In the genomic region with DNA sequence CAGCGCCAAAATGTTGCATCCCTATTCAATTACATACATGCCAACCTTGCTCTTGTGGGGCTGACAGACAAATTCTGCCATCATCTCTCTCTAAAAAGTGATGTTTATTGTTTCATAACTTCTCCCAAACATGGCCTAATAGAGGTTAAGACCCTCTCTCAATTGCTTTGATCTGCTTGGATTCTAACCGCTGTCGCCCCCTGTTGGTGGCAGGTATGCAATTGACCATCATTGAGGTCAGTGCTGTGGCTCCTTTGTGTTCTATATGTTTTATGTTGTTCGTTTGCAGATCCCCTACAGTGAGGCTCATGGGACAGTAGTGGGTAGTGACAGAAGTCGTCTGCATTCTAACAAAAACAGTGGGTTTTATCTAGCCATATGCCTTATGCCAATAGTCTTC, we compare ENCODE assay signal across 20 mouse cellular contexts. TPM values are rescaled to one million over a fixed set of nuclear protein-coding genes. Genes with fewer than 3 reads are reported as not detected.
DNase-seq lines count a peak whose midpoint lies in the region; ATAC-seq and TF ChIP-seq lines count a peak whose summit lies in the region.
"Had no signal": no experiment of that assay in that cellular context is flagged by ENCODE, and none has a peak within 500 bp of the region (broad histone marks: within the 10 kb centered on the region; RNA-seq: fewer than 3 reads in every experiment).

No protein-coding gene starts in this region.

- dilution Hi-C loops in CH12.LX (cut with MboI; ENCODE audit: extremely low pct_ligation_motif_present, extremely low pct_unique_long_range_greater_than_20kb, low sequenced_read_pairs), result no loop called here

- peak; percentile 48 for TF ChIP-seq CTCF in liver, embryonic 14.5 days (IDR thresholded peaks at IDR 0.05; ENCODE audit: low read depth)
- TF ChIP-seq CTCF in CH12.LX (conservative IDR thresholded peaks at IDR 0.05 in 1 of 2, IDR thresholded peaks at IDR 0.05 in 1 of 2; ENCODE audit: low read depth in 2 of 2, low read length in 2 of 2), result peak; percentile 52 to 63

- 0 out of 2 replicates have a peak, but pooled peaks have one; percentile 31 for ATAC-seq in frontal cortex, adult (ENCODE audit: low TSS enrichment)
- ATAC-seq in liver, embryonic 14.5 days (ENCODE audit: insufficient read depth), result no peak
- no peak for ATAC-seq in liver, embryonic 11.5 days (replicated peaks; ENCODE audit: low FRiP score)
- no peak; the same call in 1 of the 2 replicates for ATAC-seq in granulocyte monocyte progenitor cell, adult 5-6 weeks (replicated peaks; ENCODE audit: poor library complexity, severe bottlenecking)
- ATAC-seq: forebrain, embryonic 16.5 days had no signal

- TF ChIP-seq EP300 in liver, embryonic 14.5 days (IDR thresholded peaks at IDR 0.05; ENCODE audit: low read depth), result no peak
- TF ChIP-seq EP300 in CH12.LX (IDR thresholded peaks at IDR 0.05; ENCODE audit: low read length), result no peak

- in situ Hi-C loops in CH12.LX (cut with MboI; ENCODE audit: low pct_ligation_motif_present, low pct_unique_long_range_greater_than_20kb, low sequenced_read_pairs), result no loop called here

- H3K4me2 ChIP-seq in liver, embryonic 14.5 days (ENCODE audit: low read depth), result no peak overlapping the region
- no peak overlapping the region for H3K4me2 ChIP-seq in liver, embryonic 11.5 days
- H3K4me2 ChIP-seq in CH12.LX (ENCODE audit: insufficient read depth, low read depth, poor library complexity, severe bottlenecking), result no peak overlapping the region
- H3K4me2 ChIP-seq: heart, embryonic 12.5 days had no signal

- no peak overlapping the region for H3K9ac ChIP-seq in liver, embryonic 14.5 days (replicated peaks)
- H3K9ac ChIP-seq in liver, embryonic 11.5 days (ENCODE audit: low read depth, low read length), result no peak overlapping the region
- H3K9ac ChIP-seq in CH12.LX (ENCODE audit: insufficient read depth, low read depth), result no peak overlapping the region
- H3K9ac ChIP-seq: heart, embryonic 12.5 days had no signal

- TF ChIP-seq POLR2A in CH12.LX (IDR thresholded peaks at IDR 0.05; ENCODE audit: low read depth, low read length), result no peak

- H3K9me3 ChIP-seq in liver, embryonic 14.5 days (ENCODE audit: control insufficient read depth, low read length), result no peaks in the 10 kb centered on the region
- no peaks in the 10 kb centered on the region; the same call in 1 of the 2 replicates for H3K9me3 ChIP-seq in liver, embryonic 11.5 days (ENCODE audit: control insufficient read depth, low read length)
- H3K9me3 ChIP-seq in CH12.LX (replicated peaks; ENCODE audit: low read length), result no peaks in the 10 kb centered on the region
- H3K9me3 ChIP-seq: midbrain, embryonic 10.5 days had no signal

- 54% methylated on average over 5 of the region's 5 CpGs for WGBS in liver, embryonic 14.5 days (ENCODE audit: insufficient replicate concordance)
- 67% methylated on average over 5 of the region's 5 CpGs for WGBS in liver, embryonic 11.5 days

- TF ChIP-seq RAD21 in CH12.LX (IDR thresholded peaks at IDR 0.05; ENCODE audit: low read depth, low read length), result no peak; the same call in none of the 2 replicates

- no peaks in the 10 kb centered on the region for H3K4me1 ChIP-seq in liver, embryonic 14.5 days (replicated peaks; ENCODE audit: control insufficient read depth in 2 of 2, insufficient read depth in 2 of 2, low read length in 1 of 2)
- no peaks in the 10 kb centered on the region for H3K4me1 ChIP-seq in liver, embryonic 11.5 days (replicated peaks; ENCODE audit: control insufficient read depth, insufficient read depth, low read length)
- no peaks in the 10 kb centered on the region; a peak in 1 of 4 replicates for H3K4me1 ChIP-seq in CH12.LX (ENCODE audit: control insufficient read depth in 1 of 2, insufficient read depth in 2 of 2)
- H3K4me1 ChIP-seq: heart, embryonic 12.5 days; midbrain, embryonic 10.5 days had no signal

- H3K27ac ChIP-seq in liver, embryonic 14.5 days, result no peak overlapping the region
- H3K27ac ChIP-seq in liver, embryonic 11.5 days (ENCODE audit: low read depth, low read length), result no peak overlapping the region
- H3K27ac ChIP-seq in CH12.LX (ENCODE audit: insufficient read depth, low read depth), result no peak overlapping the region
- H3K27ac ChIP-seq: midbrain, embryonic 10.5 days had no signal

- no peaks in the 10 kb centered on the region for H3K79me2 ChIP-seq in CH12.LX (replicated peaks; ENCODE audit: control insufficient read depth, extremely low read depth, insufficient read depth, poor library complexity, severe bottlenecking)

- H3K27me3 ChIP-seq in liver, embryonic 14.5 days (ENCODE audit: control insufficient read depth, insufficient read depth, low read length), result no peaks in the 10 kb centered on the region
- H3K27me3 ChIP-seq in liver, embryonic 11.5 days (replicated peaks; ENCODE audit: control insufficient read depth, insufficient read depth, low read length), result no peaks in the 10 kb centered on the region
- no peaks in the 10 kb centered on the region for H3K27me3 ChIP-seq in CH12.LX (replicated peaks)
- H3K27me3 ChIP-seq: heart, embryonic 12.5 days had no signal

- H3K36me3 ChIP-seq in liver, embryonic 14.5 days (replicated peaks; ENCODE audit: control insufficient read depth, insufficient read depth, low read depth), result no peaks in the 10 kb centered on the region
- no peaks in the 10 kb centered on the region for H3K36me3 ChIP-seq in liver, embryonic 11.5 days (ENCODE audit: control insufficient read depth, insufficient read depth, low read length)
- no peaks in the 10 kb centered on the region for H3K36me3 ChIP-seq in CH12.LX (replicated peaks in 1 of 2; ENCODE audit: control insufficient read depth in 1 of 2, insufficient read depth in 1 of 2, low read length in 1 of 2)
- H3K36me3 ChIP-seq: heart, embryonic 12.5 days; midbrain, embryonic 10.5 days had no signal

- no peak overlapping the region for H3K4me3 ChIP-seq in liver, embryonic 14.5 days (ENCODE audit: insufficient read depth in 1 of 2, low read depth in 2 of 2, low read length in 2 of 2)
- H3K4me3 ChIP-seq in liver, embryonic 11.5 days (ENCODE audit: low read depth, low read length), result no peak overlapping the region
- no peak overlapping the region for H3K4me3 ChIP-seq in CH12.LX (replicated peaks in 1 of 3; ENCODE audit: low read depth in 2 of 3, low read length in 2 of 3, poor library complexity in 1 of 3)
- H3K4me3 ChIP-seq: erythroblast, embryonic 14.5 days; heart, embryonic 12.5 days; midbrain, embryonic 10.5 days; myocyte had no signal

- no peak for DNase-seq in frontal cortex, postnatal 25 days (ENCODE audit: low spot score in 2 of 2)
- no peak for DNase-seq in liver, embryonic 14.5 days (ENCODE audit: low read depth in 3 of 3, low spot score in 3 of 3)
- DNase-seq in liver, embryonic 11.5 days (ENCODE audit: low spot score), result no peak
- DNase-seq in CH12.LX (ENCODE audit: extremely low read depth) (peak; percentile 29), ZHBTc4 (ENCODE audit: low read depth, low spot score) (peak; percentile 54)
- DNase-seq in cerebellum, postnatal 10 days, result no peak
- DNase-seq: cerebellum, adult 11-12 months; gastrocnemius, postnatal 10 days; heart, postnatal 4 days; kidney, postnatal 10 days; layer of hippocampus, adult 9-11 months; right cerebral cortex, postnatal 14 days had no signal

TF ChIP-seq in CH12.LX, 34 proteins besides CTCF, POLR2A, EP300 and RAD21:
- TF ChIP-seq MAZ (IDR thresholded peaks at IDR 0.05; ENCODE audit: low read depth, low read length) (no peak), SMC3 (IDR thresholded peaks at IDR 0.05; ENCODE audit: low read depth, low read length) (peak; percentile 47)

RNA-seq across cellular contexts. Expression of a gene that starts 44.0 kb away (rescaled TPM):
- 0.03 TPM in 1 of 2 replicates, not detected in the other for polyA plus RNA-seq in liver, embryonic 14.5 days (2012; rRNA removed)
- not detected in 2 replicates for polyA plus RNA-seq in liver, embryonic 14.5 days (2014; fragmentation: Nextera tagmentation; extraction: Ambion mirVana)
- polyA plus RNA-seq in liver, embryonic 11.5 days (2014; fragmentation: Nextera tagmentation; extraction: Ambion mirVana), result not detected in 2 replicates
- total RNA-seq in CH12.LX (2012; rRNA removed) (not detected in 2 replicates), CH12.LX (2014; rRNA removed) (not detected in 2 replicates)
- polyA plus RNA-seq in CH12.LX (2012; ENCODE audit: insufficient read length, low read depth), result not detected in 2 replicates
- total RNA-seq in granulocyte monocyte progenitor cell, adult 5-6 weeks (2014; fragmentation: Nextera tagmentation), result not detected in 2 replicates
- total RNA-seq in granulocyte monocyte progenitor cell, adult 5-6 weeks (2017), result not detected in 2 replicates
- total RNA-seq: gastrocnemius, postnatal 10 days had no signal
- polyA plus RNA-seq: erythroblast, embryonic 14.5 days; heart, embryonic 12.5 days; midbrain, embryonic 10.5 days; myocyte; urinary bladder, adult 2 months had no signal

Comparison
In these comparisons a context has a peak if more than half of its experiments do, and no peak if none do; other contexts are left out.
1. DNase-seq: peak in CH12.LX (single experiment) and ZHBTc4 (single experiment); none in frontal cortex, postnatal 25 days (0 of 2), liver, embryonic 14.5 days (0 of 3), liver, embryonic 11.5 days (single experiment) and cerebellum, postnatal 10 days (0 of 2).